Mouse (Mus musculus): ENCODE measurements at regions not wholly inside any gene's neighbourhood (a gene's known extent, or its start where the extent isn't known, plus 50 kb on each side); places are given as distances from the start of the nearest gene placed in this dataset.

- Histone ChIP-seq H3K4me3 (ENCODE audit: low read length) (no peak overlapping the region), H3K27me3 (ENCODE audit: insufficient read depth, low read length) (no peaks in the 10 kb centered on the region), H3K27ac (no peak overlapping the region), H3K9me3 (ENCODE audit: low read length) (no peaks in the 10 kb centered on the region), H3K9ac (replicated peaks; ENCODE audit: low read length) (no peak overlapping the region), H3K36me3 (ENCODE audit: insufficient read depth, low read length) (no peaks in the 10 kb centered on the region), H3K4me1 (ENCODE audit: insufficient read depth, low read length) (no peaks in the 10 kb centered on the region), H3K4me2 (ENCODE audit: low read depth, low read length) (no peak overlapping the region)
- no peak for ATAC-seq
- no peak for TF ChIP-seq CTCF (IDR thresholded peaks at IDR 0.05; ENCODE audit: low read depth)
- DNase-seq (ENCODE audit: low spot score), result no peak
- 68% methylated on average over 4 of the region's 4 CpGs for WGBS
These were observed 400.5 kb upstream of the Etaa1 start for GRCm38 (mm10) chr11:18354156-18354555.

- Histone ChIP-seq H3K4me2 (ENCODE audit: low read depth, low read length) (no peak overlapping the region), H3K4me3 (ENCODE audit: low read length) (no peak overlapping the region), H3K9me3 (ENCODE audit: low read length) (no peaks in the 10 kb centered on the region), H3K36me3 (ENCODE audit: insufficient read depth, low read length) (no peaks in the 10 kb centered on the region), H3K27me3 (ENCODE audit: insufficient read depth, low read length) (no peaks in the 10 kb centered on the region), H3K27ac (no peak overlapping the region), H3K9ac (replicated peaks; ENCODE audit: low read length) (no peak overlapping the region), H3K4me1 (ENCODE audit: insufficient read depth, low read length) (no peaks in the 10 kb centered on the region)
- peak; percentile 37 for DNase-seq (ENCODE audit: low spot score)
- ATAC-seq, result no peak
- no peak for TF ChIP-seq CTCF (IDR thresholded peaks at IDR 0.05; ENCODE audit: low read depth)
- 52% methylated on average over 3 of the region's 3 CpGs for WGBS
These were observed 394.2 kb upstream of the Etaa1 start for GRCm38 (mm10) chr11:18347841-18348240.

GRCm38 (mm10) chr11:18313510-18314301, 360.0 kb upstream of the Etaa1 start:
- no peak for ATAC-seq
- TF ChIP-seq CTCF (IDR thresholded peaks at IDR 0.05; ENCODE audit: low read depth), result no peak
- Histone ChIP-seq H3K9ac (replicated peaks; ENCODE audit: low read length) (no peak overlapping the region), H3K27ac (no peak overlapping the region), H3K9me3 (ENCODE audit: low read length) (no peaks in the 10 kb centered on the region), H3K27me3 (ENCODE audit: insufficient read depth, low read length) (no peaks in the 10 kb centered on the region), H3K4me3 (ENCODE audit: low read length) (no peak overlapping the region), H3K4me1 (ENCODE audit: insufficient read depth, low read length) (no peaks in the 10 kb centered on the region), H3K4me2 (ENCODE audit: low read depth, low read length) (no peak overlapping the region), H3K36me3 (ENCODE audit: insufficient read depth, low read length) (no peaks in the 10 kb centered on the region)
- no peak for DNase-seq (ENCODE audit: low spot score)
- WGBS, result 54% methylated on average over 8 of the region's 8 CpGs

- Histone ChIP-seq H3K36me3 (ENCODE audit: insufficient read depth, low read length) (no peaks in the 10 kb centered on the region), H3K27me3 (ENCODE audit: insufficient read depth, low read length) (no peaks in the 10 kb centered on the region), H3K4me1 (ENCODE audit: insufficient read depth, low read length) (no peaks in the 10 kb centered on the region), H3K27ac (no peak overlapping the region), H3K4me2 (ENCODE audit: low read depth, low read length) (no peak overlapping the region), H3K9ac (replicated peaks; ENCODE audit: low read length) (no peak overlapping the region), H3K9me3 (ENCODE audit: low read length) (no peaks in the 10 kb centered on the region), H3K4me3 (ENCODE audit: low read length) (no peak overlapping the region)
- no peak for ATAC-seq
- no peak for TF ChIP-seq CTCF (IDR thresholded peaks at IDR 0.05; ENCODE audit: low read depth)
- WGBS, result 36% methylated on average over 2 of the region's 2 CpGs
- DNase-seq (ENCODE audit: low spot score), result peak; percentile 52
These were observed 342.8 kb upstream of the Etaa1 start for GRCm38 (mm10) chr11:18296194-18297125.

- no peak overlapping the region for H3K27ac ChIP-seq
These were observed 325.0 kb upstream of the Etaa1 start for GRCm38 (mm10) chr11:18278585-18279136.

GRCm38 (mm10) chr11:18272392-18272791, 318.7 kb upstream of the Etaa1 start:
- H3K4me1 ChIP-seq (ENCODE audit: insufficient read depth, low read length), result no peaks in the 10 kb centered on the region
- H3K9ac ChIP-seq (replicated peaks; ENCODE audit: low read length), result no peak overlapping the region
- no peaks in the 10 kb centered on the region for H3K36me3 ChIP-seq (ENCODE audit: insufficient read depth, low read length)
- 95% methylated on average over 1 of the region's 1 CpGs for WGBS
- TF ChIP-seq CTCF (IDR thresholded peaks at IDR 0.05; ENCODE audit: low read depth), result no peak
- no peak overlapping the region for H3K4me2 ChIP-seq (ENCODE audit: low read depth, low read length)
- no peak for ATAC-seq
- no peak for DNase-seq (ENCODE audit: low spot score)
- H3K27ac ChIP-seq, result no peak overlapping the region
- no peak overlapping the region for H3K4me3 ChIP-seq (ENCODE audit: low read length)
- no peaks in the 10 kb centered on the region for H3K9me3 ChIP-seq (ENCODE audit: low read length)
- no peaks in the 10 kb centered on the region for H3K27me3 ChIP-seq (ENCODE audit: insufficient read depth, low read length)

More at GRCm38 (mm10) chr11:18278585-18279136, 325.0 kb upstream of the Etaa1 start:
- ATAC-seq (no peak), DNase-seq (ENCODE audit: low spot score) (no peak)
- Histone ChIP-seq H3K27me3 (ENCODE audit: insufficient read depth, low read length) (no peaks in the 10 kb centered on the region), H3K4me1 (ENCODE audit: insufficient read depth, low read length) (no peaks in the 10 kb centered on the region), H3K4me3 (ENCODE audit: low read length) (no peak overlapping the region), H3K9ac (replicated peaks; ENCODE audit: low read length) (no peak overlapping the region), H3K9me3 (ENCODE audit: low read length) (no peaks in the 10 kb centered on the region), H3K4me2 (ENCODE audit: low read depth, low read length) (no peak overlapping the region), H3K36me3 (ENCODE audit: insufficient read depth, low read length) (no peaks in the 10 kb centered on the region)
- 78% methylated on average over 2 of the region's 2 CpGs for WGBS
- TF ChIP-seq CTCF (IDR thresholded peaks at IDR 0.05; ENCODE audit: low read depth), result no peak
